Mouse (Mus musculus) spleen, postnatal 14 days (tissue): ENCODE measurements around the gene Dcpp2.
"Not testable (repeated sequence)": the region's sequence is repeated elsewhere in the genome, so short reads cannot be mapped to it uniquely, and the experiment has no call there.

Source experiments
- DNase-seq, 2 experiments: peaks; one replicate each; pipeline ENCODE4 v3.0.0; 2021 to 2022; ENCODE audit warnings: low spot score in 2 of 2

Gene Dcpp2

DNA sequence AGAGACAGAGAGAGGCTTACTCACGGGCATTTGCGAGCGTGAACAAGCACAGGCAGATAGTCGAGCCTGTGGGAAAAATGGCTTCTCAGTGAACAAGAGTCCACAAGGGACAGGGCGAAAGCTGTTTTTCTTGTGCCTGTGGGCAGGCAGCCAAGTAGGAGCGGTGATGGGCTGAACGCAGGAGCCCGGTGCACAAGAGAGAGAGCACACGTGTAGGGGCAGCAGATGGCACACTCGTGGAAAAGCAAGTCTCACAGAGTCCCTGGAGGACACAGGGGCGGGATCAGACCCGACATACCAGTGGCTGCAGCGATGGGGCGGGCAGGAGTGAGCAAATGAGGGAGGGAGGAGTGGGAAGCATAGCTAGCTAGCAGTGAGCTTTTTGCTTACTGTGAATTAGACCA lies 44.4 kb downstream of the Dcpp2 start:
- peak in 1 of 2 experiments; percentile 5 for DNase-seq

DNA sequence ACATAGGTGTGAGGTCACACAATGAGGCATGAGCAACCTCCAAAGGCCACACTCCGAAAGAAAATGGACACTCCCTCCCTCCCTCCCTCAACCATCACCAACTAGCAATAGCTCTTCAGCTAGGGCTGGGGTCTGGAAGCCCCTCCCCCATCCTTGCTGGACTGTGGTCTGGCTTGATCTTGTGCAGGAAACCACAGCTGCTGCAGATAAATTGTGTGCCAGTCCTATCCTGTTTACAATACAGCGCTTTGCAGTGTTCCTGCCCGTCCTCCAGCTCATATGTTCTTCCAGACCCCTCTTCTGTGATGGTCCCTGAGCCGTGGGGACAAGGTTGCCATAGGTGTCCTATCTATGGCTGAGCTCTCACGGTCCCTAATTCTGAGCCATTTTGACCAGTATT lies 50.5 kb downstream of the Dcpp2 start:
- no peak for DNase-seq

- DNase-seq = no peak
Observed at GRCm38 (mm10) chr17:23941372-23941771, 60.7 kb downstream of the Dcpp2 start, which contains the start of gene Sbp. Gene Sbp (plus strand): TSS chr17:23941672.

GRCm38 (mm10) chr17:23947486-23947885 lies 66.8 kb downstream of the Dcpp2 start:
- DNase-seq = not testable (repeated sequence)

DNA sequence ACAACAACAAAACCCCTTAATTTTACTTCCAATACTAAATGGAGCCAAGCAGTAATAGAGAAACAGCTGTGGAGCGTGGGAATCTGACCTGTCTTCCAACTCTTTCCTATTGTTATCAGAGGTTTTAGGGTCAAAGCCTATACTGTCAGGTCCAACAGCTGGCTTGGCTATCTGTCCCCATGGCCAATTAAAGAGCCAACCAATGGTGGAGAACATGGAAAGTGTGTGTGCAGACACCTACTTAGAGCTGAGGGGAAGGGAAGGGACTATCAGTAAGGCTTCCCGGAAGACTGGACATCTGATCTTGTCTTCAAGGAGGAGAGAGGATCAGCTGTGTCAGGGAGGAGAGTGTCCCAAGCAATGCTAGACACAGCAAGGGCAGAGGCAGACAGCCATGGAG lies 68.4 kb downstream of the Dcpp2 start:
- no peak for DNase-seq
